Mouse (Mus musculus): ENCODE results near the gene Nol9.
A peak's percentile ranks its signal among the peaks of the same experiment; 100 is the strongest.

The Nol9 gene

GRCm38 (mm10) chr4:152038985-152039830 lies at the start of gene Nol9:
Gene Nol9, plus strand, starts transcription at chr4:152039321.
- peak; percentile 93 for DNase-seq

GRCm38 (mm10) chr4:151992091-151992490 lies 47.0 kb upstream of the Nol9 start:
- DNase-seq = no peak

- no peak for DNase-seq
These were observed 46.1 kb upstream of the Nol9 start for GRCm38 (mm10) chr4:151993035-151993434.

- DNase-seq = peak; percentile 44
These were observed 44.6 kb upstream of the Nol9 start for GRCm38 (mm10) chr4:151994228-151995171.

DNA sequence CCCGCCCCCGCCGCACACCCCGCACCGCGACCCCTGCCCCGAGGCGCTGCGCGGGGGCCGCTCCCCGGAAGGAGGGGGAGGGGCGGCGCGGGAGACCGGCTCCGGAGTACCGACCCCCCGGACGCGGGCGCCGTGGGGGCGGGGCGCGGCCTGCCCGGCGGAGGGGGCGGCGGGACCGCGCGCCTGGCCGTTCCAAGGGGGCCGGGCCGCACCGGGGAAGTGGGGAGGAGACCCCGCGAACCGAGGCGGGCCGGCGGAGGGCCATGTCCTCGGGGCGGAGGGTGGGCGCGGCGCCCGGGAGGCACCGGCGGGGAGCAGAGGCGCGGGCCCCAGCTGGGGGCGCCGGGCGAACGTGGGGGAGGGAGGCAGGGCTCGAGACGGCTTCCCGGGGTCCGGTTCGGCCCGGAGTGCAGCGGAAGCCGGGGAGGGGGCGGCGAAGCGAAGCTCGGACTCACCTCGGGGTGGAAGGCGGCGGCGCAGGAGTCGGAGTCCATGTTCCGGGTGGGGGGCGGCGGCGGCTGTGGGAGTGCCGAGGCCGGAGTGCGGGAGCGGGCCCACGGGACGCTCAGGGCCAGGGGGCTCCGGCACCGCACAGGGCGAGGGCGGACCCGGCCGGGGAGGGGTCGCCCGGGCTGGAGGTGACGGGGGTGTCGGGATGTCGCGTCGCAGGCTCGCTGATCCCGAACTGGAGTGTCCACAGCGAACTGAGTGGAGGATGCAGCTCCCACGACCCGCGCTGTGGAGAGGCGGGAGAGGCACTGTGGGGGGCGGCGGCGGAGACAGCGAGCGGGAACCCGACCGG lies 43.5 kb upstream of the Nol9 start:
- DNase-seq = no peak

DNA sequence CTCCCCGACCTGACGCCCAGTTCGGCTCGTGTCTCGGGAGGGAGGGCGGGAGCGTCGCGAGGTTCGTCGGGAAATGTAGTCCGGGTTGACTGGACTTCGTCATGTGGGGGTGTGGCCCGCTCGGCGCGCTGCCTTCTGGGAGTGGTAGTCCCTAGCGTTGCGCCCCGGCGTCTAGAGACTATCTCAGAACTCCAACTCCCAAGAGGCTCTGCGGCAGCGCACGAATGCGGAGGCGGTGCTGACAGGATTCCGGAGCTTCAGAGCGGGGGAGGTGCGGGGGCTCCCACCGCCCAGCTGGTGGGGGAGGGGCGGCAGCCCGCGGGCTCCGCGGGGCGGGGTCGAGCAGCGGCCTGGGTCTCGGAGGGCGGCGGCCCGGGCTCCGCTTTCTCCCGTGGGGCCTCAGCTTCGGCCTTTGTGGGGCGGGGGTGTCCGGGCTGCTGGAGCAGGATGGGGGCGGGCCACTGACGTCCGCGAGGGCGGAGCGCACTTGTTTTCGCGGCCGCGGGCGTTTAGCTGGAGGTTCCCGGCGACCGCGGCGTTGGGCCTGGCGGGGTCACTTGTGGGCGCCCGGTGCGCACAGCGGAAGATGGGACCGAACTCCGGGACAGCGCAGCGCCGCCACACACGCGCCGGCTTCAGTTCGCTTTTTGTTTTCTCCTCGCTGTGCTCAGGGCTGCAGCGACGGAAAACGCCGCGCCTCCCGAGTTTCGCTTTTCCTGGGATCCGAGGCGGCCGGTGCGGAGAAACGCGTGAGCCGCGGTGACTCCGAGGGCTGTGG lies 42.8 kb upstream of the Nol9 start, which contains the start of gene Phf13:
TSS of gene Phf13 (minus strand) at position 86 of the 778 bp plus-strand sequence.
- DNase-seq = peak; percentile 99

DNA sequence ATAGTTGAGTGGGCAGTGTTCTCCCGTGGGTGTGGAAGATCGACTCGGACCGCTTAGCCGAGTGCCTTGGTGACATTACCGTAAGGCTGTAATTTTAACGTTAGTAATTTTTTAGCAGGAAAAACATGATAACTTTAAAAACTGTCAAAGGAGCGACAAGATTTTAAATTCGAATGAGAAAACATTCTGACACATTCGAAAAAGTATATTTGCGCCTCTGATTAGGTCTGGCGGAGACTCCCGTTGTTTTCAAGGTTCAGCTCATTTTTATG lies 42.2 kb upstream of the Nol9 start:
- no peak for DNase-seq

GRCm38 (mm10) chr4:151997701-151998100 lies 41.4 kb upstream of the Nol9 start:
- DNase-seq = no peak

GRCm38 (mm10) chr4:151999481-151999880 lies 39.6 kb upstream of the Nol9 start:
- DNase-seq = no peak

- no peak for DNase-seq
These were observed 38.2 kb upstream of the Nol9 start for GRCm38 (mm10) chr4:152000906-152001305.

GRCm38 (mm10) chr4:152001335-152001734 lies 37.8 kb upstream of the Nol9 start:
- DNase-seq = no peak

DNA sequence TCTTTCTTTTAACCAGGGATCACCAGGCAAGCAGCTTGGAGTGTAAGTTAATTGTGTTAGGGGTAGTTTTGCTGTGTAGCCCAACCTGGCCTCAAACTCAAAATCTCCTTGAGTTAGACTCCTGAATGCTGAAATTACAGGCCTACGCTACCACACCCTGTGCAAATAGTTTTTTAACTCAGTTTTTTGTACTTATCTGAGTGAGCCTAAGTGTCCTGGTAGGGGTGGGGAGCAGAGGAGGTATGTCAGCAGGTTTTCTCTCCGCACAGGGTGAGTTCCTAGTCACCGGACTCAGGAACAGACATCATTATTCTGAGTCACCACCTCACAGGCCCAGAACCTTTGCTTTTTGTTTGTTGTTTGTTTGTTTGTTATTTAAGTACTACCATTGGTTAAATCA lies 37.1 kb upstream of the Nol9 start:
- no peak for DNase-seq

DNA sequence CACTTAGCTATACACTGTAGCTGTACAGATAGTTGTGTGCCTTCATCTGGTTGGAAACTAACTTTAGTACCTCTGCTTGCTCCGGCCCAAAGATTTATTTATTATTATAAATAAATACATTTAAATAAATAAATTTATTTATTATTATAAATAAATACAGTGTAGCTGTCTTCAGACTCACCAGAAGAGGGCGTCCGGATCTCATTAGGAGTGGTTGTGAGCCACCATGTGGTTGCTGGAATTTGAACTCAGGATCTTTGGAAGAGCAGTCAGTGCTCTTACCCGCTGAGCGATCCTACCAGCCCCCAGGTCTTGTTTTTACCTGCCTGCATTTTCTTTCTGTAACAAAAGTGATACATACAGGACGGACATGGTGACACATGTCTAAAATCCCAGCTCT lies 33.0 kb upstream of the Nol9 start:
- no peak for DNase-seq

DNA sequence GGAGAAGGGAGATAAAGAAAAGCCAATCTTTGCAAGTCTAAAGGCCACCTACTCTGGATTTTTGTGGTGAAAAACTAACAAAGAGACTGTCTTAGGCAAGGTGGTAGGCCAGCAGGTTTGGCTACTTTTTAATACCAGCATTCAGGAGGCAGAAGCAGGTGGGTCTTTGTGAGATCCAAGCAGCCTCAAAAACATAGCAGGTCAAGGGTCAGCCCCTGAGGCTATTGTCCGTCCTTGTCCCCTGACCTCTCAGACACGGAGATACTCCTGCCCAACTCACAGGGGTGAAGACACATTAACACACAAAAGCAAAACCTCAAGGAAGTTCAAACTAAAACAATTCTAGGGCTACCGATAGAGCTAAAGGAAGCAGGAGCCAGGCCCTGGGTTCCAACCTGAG lies 32.3 kb upstream of the Nol9 start:
- no peak for DNase-seq

DNA sequence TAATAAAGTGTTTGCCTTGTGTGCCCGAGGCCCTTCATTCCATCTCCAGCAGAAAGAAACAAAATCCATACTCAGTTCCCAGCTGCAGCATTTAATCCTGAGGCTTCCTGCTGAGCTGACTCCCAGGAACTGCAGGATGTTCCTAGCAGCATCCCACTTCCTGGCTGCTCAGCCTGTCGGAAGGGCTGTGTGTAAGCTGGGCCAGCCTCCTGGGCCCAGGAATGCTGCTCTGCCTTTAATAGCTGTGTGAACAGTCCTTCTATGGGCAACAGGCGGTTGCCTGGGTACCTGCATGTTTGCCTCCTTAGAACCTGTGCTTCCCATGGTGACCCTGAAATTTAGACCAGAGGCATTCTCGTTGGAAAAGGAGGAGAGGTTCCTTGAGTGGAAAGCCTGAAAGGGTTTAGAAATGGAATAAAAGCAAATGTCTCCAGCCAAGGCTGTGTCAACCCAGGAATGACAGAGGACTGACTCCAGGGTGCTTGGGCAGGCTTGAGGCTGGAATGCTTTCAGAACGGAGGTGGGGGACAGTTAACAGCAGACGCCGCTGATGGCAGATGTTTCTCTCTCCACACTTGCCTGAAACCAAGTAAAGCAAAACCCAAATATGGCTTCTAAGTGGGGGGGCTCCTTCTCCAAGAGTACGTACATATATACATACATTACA lies 31.5 kb upstream of the Nol9 start:
- DNase-seq = no peak

DNA sequence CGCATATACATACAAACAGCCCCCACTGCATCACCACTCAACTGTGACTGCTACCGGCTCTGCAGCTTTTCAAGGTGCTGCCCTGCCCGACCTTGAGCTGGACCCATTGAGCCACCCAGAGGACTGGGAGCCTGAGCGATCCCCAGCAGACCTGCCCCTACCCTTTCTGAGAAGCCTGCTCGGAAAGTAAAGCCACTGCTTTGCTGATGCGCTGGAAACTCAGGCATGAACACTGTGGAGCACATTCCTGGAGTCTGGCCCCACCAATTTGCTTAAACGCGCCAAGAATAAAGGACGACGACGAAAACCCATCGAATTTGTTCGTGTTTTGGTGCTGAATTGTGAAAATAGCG lies 31.0 kb upstream of the Nol9 start:
- DNase-seq = no peak

DNA sequence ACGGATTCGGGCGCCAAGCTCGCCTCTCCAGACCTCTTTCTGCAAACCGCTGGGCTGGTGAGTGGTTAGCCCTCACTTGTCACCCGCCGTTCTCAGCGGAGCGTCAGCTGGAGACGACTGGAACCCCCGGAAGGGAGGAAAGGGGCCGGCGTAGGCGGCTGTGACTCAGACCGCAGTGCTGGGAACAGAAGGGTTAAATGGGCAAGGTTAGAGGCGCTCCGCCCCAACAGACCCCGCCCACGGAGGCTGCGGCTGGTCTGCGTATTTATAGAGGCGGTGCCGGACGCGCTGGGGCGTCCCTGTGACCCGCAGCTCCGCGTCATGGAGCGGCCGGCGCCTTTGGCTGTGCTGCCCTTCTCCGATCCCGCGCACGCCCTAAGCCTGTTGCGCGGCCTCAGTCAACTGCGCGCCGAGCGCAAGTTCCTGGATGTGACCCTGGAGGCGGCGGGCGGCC lies 30.5 kb upstream of the Nol9 start, which contains the start of gene Klhl21:
TSS of gene Klhl21 (plus strand) at position 182 of the 454 bp plus-strand sequence.
- peak; percentile 95 for DNase-seq

DNA sequence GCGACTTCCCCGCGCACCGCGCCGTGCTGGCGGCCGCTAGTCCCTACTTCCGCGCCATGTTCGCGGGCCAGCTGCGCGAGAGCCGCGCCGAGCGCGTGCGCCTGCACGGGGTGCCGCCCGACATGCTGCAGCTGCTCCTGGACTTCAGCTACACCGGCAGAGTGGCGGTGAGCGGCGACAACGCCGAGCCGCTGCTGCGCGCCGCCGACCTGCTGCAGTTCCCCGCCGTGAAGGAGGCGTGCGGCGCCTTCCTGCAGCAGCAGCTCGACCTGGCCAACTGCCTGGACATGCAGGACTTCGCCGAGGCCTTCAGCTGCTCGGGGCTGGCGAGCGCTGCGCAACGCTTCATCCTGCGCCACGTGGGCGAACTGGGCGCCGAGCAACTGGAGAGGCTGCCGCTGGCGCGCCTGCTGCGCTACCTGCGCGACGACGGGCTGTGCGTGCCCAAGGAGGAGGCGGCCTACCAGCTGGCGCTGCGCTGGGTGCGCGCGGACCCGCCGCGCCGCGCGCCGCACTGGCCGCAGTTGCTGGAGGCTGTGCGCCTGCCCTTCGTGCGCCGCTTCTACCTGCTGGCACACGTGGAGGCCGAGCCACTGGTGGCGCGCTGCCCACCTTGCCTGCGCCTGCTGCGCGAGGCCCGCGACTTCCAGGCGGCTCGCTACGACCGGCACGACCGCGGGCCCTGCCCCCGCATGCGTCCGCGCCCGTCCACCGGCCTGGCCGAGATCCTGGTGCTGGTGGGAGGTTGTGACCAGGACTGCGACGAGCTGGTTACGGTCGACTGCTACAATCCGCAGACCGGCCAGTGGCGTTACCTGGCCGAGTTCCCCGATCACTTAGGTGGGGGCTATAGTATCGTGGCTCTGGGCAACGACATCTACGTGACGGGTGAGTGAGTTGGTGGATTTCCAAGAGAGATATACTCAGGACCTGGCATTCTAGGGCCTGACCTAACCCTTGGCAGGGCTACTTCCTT lies 29.8 kb upstream of the Nol9 start:
- peak; percentile 60 for DNase-seq

- peak; percentile 79 for DNase-seq
These were observed 28.9 kb upstream of the Nol9 start for GRCm38 (mm10) chr4:152010091-152010706.

- peak; percentile 59 for DNase-seq
These were observed 28.4 kb upstream of the Nol9 start for GRCm38 (mm10) chr4:152010707-152011134.

Measured in liver (tissue).